Mouse (Mus musculus): Measurements from ENCODE around the gene Fads3. TPM values are rescaled to one million over a fixed set of nuclear protein-coding genes. Genes with fewer than 3 reads are reported as not detected.

The Fads3 gene
- polyA plus RNA-seq, 1 experiment from 2014 or later = 31.1 TPM

DNA sequence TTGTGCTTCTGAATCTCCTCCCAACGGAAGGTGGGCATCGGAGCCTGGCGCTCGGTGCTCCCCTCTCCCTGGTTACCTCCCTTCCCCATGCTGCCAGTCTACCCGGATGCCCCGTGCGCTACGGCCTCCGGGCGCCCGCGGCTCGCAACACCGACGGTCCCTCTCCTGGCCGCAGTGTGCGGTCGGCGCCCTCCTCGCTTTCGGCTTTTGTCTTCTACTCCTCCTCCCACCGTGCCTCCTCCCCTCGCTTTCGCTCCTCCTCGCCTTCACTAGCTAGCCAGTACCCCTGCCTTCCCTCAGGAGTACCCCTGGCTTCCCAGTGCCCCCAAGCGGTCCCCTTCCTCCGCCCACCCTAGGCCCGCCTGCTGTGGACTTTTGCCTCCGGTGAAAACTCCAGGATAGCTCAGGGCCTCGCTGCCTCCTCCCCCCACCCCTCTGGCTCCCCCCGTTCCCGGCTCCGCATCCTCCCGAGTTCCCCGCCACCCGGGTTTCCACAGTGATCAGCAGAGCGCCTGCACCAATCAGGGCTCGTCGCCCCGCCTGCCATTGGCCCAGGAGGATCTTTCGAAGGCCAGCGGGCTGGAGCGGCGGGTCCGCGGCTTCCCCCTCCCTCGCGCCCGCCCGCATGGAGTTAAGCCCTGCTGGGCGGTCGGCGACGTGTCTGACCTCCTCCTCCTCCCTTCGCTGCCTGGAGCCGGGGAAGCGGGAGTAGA is 60.1 kb downstream of the Fads3 start, which contains the start of gene Fads2:
Fads2 (minus strand) TSS at position 406 of the 713 bp plus-strand sequence.
- peak within 1 kb of the TSS; percentile 71 for H3K4me2 ChIP-seq
- H3K27ac ChIP-seq (ENCODE audit: low read depth) = peak within 1 kb of the TSS; percentile 87
- peak within 1 kb of the TSS; percentile 78 for H3K4me3 ChIP-seq (ENCODE audit: low read depth, low read length)
- WGBS = 1% methylated on average over 55 of the region's 57 CpGs
- peak; percentile 53 for TF ChIP-seq CTCF (IDR thresholded peaks at IDR 0.05; ENCODE audit: low read depth)
- peaks cover 5% of the 10 kb centered on the region; the same call in 1 of the 2 replicates for H3K4me1 ChIP-seq (ENCODE audit: insufficient read depth)
- H3K36me3 ChIP-seq (ENCODE audit: insufficient read depth) = peaks cover 11% of the 10 kb centered on the region
- no peaks in the 10 kb centered on the region for H3K9me3 ChIP-seq (ENCODE audit: low read depth, low read length)
- no peaks in the 10 kb centered on the region for H3K27me3 ChIP-seq (ENCODE audit: insufficient read depth, low read length)
- DNase-seq (peak; percentile 97), ATAC-seq (ENCODE audit: insufficient read depth) (peak; percentile 97)
- peak within 1 kb of the TSS; percentile 74 for H3K9ac ChIP-seq

DNA sequence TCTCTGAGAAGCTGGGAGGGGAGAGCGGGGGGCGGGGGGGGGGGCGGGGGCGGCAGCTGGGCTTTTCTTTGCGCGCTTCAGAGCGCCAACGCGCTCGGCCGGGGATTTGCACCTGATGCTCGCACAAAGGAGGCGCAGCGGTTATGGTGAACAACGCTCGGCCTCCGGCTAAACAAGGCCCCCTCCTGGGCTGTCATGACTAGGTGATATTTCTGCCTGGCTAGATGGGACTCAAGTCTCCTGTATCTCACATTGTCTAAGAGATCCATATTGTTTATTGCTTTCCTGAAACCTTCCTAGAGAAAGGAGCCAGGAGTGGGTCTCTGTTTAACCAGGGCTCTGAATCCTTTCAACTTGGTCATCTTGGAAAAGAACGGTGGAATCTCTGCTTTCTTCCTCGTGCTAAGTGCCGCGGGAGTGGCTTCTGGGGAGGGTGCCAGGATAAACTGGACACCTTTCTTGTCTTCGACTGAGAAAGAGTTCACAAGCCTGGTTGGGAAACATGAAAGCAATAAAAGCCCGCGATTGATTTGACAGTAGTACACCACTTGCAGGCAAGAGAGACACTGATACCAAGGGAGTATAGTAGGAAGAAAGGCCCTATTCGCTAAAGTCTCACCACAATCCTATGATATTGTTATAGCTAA is 60.8 kb downstream of the Fads3 start:
- Histone ChIP-seq H3K4me1 (ENCODE audit: insufficient read depth) (peaks cover 5% of the 10 kb centered on the region; the same call in 1 of the 2 replicates), H3K9me3 (ENCODE audit: low read depth, low read length) (no peaks in the 10 kb centered on the region), H3K36me3 (ENCODE audit: insufficient read depth) (peaks cover 4% of the 10 kb centered on the region), H3K4me2 (peak overlapping the region; percentile 71), H3K4me3 (ENCODE audit: low read depth, low read length) (peak overlapping the region; percentile 78), H3K9ac (peak overlapping the region; percentile 74), H3K27ac (ENCODE audit: low read depth) (peak overlapping the region; percentile 87), H3K27me3 (ENCODE audit: insufficient read depth, low read length) (no peaks in the 10 kb centered on the region)
- no peak for TF ChIP-seq CTCF (IDR thresholded peaks at IDR 0.05; ENCODE audit: low read depth)
- 4% methylated on average over 20 of the region's 25 CpGs for WGBS
- DNase-seq (peak; percentile 39), ATAC-seq (ENCODE audit: insufficient read depth) (peak; percentile 50; the same call in 1 of the 2 replicates)

DNA sequence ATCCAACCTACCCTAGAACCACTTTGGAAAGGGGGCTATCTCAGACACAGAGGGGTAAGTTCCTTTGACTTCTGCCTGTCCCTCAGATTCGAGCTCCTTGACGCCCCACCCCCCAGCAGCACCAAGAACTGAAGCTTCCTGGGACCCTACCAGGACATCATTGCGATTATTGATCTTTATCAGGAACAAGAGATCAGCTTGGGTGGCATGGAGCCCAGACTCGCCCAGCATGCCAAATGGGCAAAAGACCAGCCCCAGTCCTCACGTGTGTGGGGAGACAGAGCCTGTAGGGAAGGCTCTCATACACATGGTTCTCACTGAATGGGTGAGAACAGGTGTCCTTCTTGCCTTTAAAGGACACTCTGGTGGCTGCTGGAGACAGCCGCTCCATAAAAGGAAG is 62.9 kb downstream of the Fads3 start:
- ATAC-seq (ENCODE audit: insufficient read depth) (no peak), DNase-seq (no peak)
- Histone ChIP-seq H3K9ac (no peak overlapping the region), H3K36me3 (ENCODE audit: insufficient read depth) (no peaks in the 10 kb centered on the region), H3K27me3 (ENCODE audit: insufficient read depth, low read length) (no peaks in the 10 kb centered on the region), H3K4me3 (ENCODE audit: low read depth, low read length) (no peak overlapping the region), H3K9me3 (ENCODE audit: low read depth, low read length) (no peaks in the 10 kb centered on the region), H3K27ac (ENCODE audit: low read depth) (no peak overlapping the region), H3K4me1 (ENCODE audit: insufficient read depth) (peaks cover 5% of the 10 kb centered on the region; the same call in 1 of the 2 replicates), H3K4me2 (no peak overlapping the region)
- WGBS = 82% methylated on average over 6 of the region's 6 CpGs
- TF ChIP-seq CTCF (IDR thresholded peaks at IDR 0.05; ENCODE audit: low read depth) = no peak

DNA sequence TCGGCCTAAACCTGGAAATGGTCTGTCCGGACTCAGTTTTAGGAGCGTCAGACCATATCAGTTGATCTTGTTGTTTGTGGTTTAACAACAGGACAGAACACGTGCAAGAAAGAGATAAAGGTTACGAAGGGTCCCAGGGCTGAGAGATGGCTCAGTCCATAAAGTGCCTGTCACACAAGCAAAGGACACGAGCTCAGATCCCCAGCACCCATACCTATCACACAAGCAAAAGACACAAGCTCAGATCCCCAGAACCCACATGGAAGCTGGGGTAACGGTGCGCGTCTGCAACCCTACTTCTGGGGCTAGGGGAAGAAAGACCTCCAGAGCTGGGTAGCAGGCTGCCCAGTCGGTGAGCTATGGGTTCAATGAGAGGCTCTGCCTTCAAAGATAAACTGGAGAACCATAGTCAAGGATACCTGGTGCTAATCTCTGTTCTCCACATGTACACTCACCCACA is 63.7 kb downstream of the Fads3 start:
- H3K27ac ChIP-seq (ENCODE audit: low read depth) = no peak overlapping the region
- no peaks in the 10 kb centered on the region for H3K9me3 ChIP-seq (ENCODE audit: low read depth, low read length)
- no peak for ATAC-seq (ENCODE audit: insufficient read depth)
- no peak for DNase-seq
- H3K36me3 ChIP-seq (ENCODE audit: insufficient read depth) = no peaks in the 10 kb centered on the region
- 69% methylated on average over 10 of the region's 10 CpGs for WGBS
- no peaks in the 10 kb centered on the region for H3K27me3 ChIP-seq (ENCODE audit: insufficient read depth, low read length)
- no peak overlapping the region for H3K4me3 ChIP-seq (ENCODE audit: low read depth, low read length)
- no peak overlapping the region for H3K4me2 ChIP-seq
- H3K9ac ChIP-seq = no peak overlapping the region
- no peak for TF ChIP-seq CTCF (IDR thresholded peaks at IDR 0.05; ENCODE audit: low read depth)
- H3K4me1 ChIP-seq (ENCODE audit: insufficient read depth) = no peaks in the 10 kb centered on the region

DNA sequence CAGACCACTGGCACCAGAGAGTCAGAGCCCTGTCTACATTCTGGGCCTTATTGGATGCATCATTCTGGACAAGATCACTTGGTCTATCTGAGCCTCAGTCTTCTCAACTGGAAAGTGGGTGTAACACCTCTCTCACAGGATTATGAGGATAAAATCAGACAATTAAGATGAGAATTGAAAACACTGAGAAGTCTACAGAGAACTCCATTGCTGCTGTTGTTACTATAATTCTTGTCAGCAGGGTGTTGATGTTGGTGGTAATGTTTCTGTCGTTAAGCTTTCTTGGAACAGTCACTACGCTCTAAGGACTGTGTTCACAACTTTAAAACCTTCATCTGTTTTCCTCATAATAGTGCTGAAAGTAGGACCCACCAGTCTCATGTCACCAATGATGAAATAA is 65.3 kb downstream of the Fads3 start:
- no peak overlapping the region for H3K9ac ChIP-seq
- H3K36me3 ChIP-seq (ENCODE audit: insufficient read depth) = no peaks in the 10 kb centered on the region
- H3K4me3 ChIP-seq (ENCODE audit: low read depth, low read length) = no peak overlapping the region
- H3K27ac ChIP-seq (ENCODE audit: low read depth) = no peak overlapping the region
- TF ChIP-seq CTCF (IDR thresholded peaks at IDR 0.05; ENCODE audit: low read depth) = no peak
- no peak overlapping the region for H3K4me2 ChIP-seq
- no peak for ATAC-seq (ENCODE audit: insufficient read depth)
- H3K4me1 ChIP-seq (ENCODE audit: insufficient read depth) = no peaks in the 10 kb centered on the region
- WGBS = 86% methylated on average over 2 of the region's 2 CpGs
- no peaks in the 10 kb centered on the region for H3K27me3 ChIP-seq (ENCODE audit: insufficient read depth, low read length)
- H3K9me3 ChIP-seq (ENCODE audit: low read depth, low read length) = no peaks in the 10 kb centered on the region
- no peak for DNase-seq

DNA sequence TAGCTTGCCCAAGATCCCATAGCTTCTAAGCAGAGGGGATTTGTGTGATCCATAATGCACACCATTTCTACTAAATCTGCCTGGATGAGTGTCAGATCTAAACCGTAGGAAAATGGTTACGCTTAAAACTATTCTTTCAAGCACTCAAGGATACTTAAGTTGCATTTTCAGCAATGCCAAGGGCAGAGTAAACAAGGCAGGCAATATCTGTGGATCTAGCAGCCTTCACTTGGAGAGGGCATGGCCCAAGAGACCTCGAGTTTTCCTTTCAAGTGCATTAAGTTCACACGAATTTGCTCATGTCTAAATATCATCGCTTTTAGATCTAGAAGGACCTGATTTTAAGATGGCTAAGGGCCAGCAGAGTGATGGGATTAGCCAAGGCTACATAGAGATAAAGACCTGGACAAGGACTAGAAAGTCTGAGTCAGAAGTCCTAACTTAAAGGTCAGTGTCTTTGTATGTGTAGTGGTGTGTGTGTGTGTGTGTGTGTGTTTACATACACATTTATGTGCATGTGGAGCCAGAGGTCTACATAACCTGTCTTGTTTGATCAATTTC is 65.8 kb downstream of the Fads3 start:
- Histone ChIP-seq H3K27ac (ENCODE audit: low read depth) (no peak overlapping the region), H3K4me1 (ENCODE audit: insufficient read depth) (no peaks in the 10 kb centered on the region), H3K9me3 (ENCODE audit: low read depth, low read length) (no peaks in the 10 kb centered on the region), H3K4me3 (ENCODE audit: low read depth, low read length) (no peak overlapping the region), H3K36me3 (ENCODE audit: insufficient read depth) (no peaks in the 10 kb centered on the region), H3K9ac (no peak overlapping the region), H3K27me3 (ENCODE audit: insufficient read depth, low read length) (no peaks in the 10 kb centered on the region), H3K4me2 (no peak overlapping the region)
- no peak for DNase-seq
- ATAC-seq (ENCODE audit: insufficient read depth) = no peak
- WGBS = 66% methylated on average over 5 of the region's 5 CpGs
- no peak for TF ChIP-seq CTCF (IDR thresholded peaks at IDR 0.05; ENCODE audit: low read depth)

DNA sequence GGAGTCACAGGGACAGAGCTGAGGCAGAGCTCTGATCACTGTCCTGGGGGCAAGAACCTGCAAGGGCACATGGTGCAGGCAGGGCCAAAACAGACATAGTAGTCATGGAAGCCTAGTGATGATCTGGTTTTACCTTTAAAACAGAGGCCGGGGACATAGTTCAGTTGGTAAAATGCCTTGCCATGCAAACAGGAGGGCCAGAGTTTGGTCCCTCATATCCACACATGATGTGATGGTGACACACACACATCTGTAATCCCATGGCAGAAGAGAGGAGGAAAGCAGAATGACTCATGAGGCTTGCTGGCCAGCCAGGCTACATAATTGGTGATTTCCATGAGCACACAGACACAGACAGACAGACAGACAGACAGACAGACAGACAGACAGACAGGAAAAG is 66.8 kb downstream of the Fads3 start:
- Histone ChIP-seq H3K9me3 (ENCODE audit: low read depth, low read length) (no peaks in the 10 kb centered on the region), H3K27ac (ENCODE audit: low read depth) (no peak overlapping the region), H3K4me3 (ENCODE audit: low read depth, low read length) (no peak overlapping the region), H3K36me3 (ENCODE audit: insufficient read depth) (no peaks in the 10 kb centered on the region), H3K9ac (no peak overlapping the region), H3K4me2 (no peak overlapping the region), H3K4me1 (ENCODE audit: insufficient read depth) (no peaks in the 10 kb centered on the region), H3K27me3 (ENCODE audit: insufficient read depth, low read length) (no peaks in the 10 kb centered on the region)
- 85% methylated on average over 1 of the region's 1 CpGs for WGBS
- no peak for TF ChIP-seq CTCF (IDR thresholded peaks at IDR 0.05; ENCODE audit: low read depth)
- ATAC-seq (ENCODE audit: insufficient read depth) (no peak), DNase-seq (no peak)

Measured in lung, embryonic 14.5 days (tissue).